Mouse (Mus musculus): ENCODE results near the gene Kcnf1.
A peak's percentile ranks its signal among the peaks of the same experiment; 100 is the strongest.

Kcnf1 gene

GRCm38 (mm10) chr12:17176757-17177092 is at the start of gene Kcnf1:
Gene Kcnf1 (minus strand): TSS chr12:17176888.
- no peak for DNase-seq (ENCODE audit: low spot score)

GRCm38 (mm10) chr12:17225012-17225411 is 48.3 kb upstream of the Kcnf1 start:
- no peak for DNase-seq (ENCODE audit: low spot score)

GRCm38 (mm10) chr12:17223050-17223449 is 46.4 kb upstream of the Kcnf1 start:
- no peak for DNase-seq (ENCODE audit: low spot score)

DNA sequence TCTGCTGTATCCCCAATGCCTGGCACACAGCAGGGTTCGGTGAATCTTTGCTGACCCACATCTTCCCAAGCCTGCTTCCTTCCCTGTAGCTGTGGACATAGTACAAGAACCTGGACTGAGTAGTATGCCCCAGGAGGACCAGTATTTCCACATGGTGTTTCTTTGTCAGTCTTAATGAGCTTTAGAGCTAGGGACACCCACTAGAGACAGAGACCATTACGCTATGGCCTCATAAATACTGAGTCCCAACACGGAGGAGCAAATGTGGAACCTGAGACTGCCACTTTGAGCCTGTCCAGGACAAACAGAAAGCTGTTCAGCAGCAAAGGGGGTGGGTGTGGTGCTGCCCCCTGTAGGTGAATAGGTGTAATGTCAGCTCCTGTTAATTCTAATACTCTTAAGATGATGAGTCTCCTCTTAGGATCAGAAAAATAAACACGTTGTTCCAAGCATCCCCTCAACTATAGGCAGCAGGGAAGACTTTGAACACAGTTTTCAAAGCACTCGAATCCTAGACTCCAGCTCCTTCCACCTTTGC is 45.3 kb upstream of the Kcnf1 start:
- DNase-seq (ENCODE audit: low spot score): peak; percentile 10

- peak; percentile 16 for DNase-seq (ENCODE audit: low spot score)
Observed at GRCm38 (mm10) chr12:17220631-17221030, 43.9 kb upstream of the Kcnf1 start.

DNA sequence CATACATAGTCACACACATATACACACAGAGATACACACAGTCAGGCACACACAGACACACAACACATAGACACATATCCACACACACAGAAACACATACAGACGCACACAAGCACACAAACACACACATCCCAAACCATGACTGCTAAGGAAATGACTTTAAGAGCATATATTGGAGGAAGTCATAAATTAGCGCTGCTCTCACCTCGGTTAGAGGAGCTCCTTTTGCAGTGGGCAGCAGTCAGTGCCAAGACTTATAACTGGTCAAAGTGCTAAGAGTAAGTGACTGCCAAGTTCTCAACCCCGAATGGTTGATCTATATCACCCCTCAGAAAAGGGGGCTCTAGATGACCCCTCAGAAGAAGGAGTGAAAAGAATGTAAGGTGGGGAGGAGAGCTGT is 42.4 kb upstream of the Kcnf1 start:
- no peak for DNase-seq (ENCODE audit: low spot score)

DNA sequence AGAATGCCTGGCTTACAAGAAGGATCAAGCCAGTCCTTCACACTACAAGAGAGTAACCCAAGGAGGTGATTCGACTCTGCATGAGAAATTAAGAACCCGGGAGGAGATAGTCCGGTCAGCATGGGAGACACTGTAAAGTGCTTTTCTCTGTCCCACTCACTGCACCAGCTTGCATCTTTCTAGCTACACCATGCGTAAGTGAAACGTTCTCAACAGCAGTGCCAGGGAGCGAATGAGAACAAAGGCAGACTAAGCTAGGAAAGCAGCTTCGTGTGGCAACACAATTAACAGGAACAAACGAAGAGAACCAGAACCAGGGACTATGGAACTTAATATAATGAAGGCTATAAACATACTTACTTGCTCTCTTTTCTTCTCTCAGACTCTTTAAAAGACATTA is 41.7 kb upstream of the Kcnf1 start:
- no peak for DNase-seq (ENCODE audit: low spot score)

GRCm38 (mm10) chr12:17215751-17216150 is 39.1 kb upstream of the Kcnf1 start:
- no peak for DNase-seq (ENCODE audit: low spot score)

GRCm38 (mm10) chr12:17202492-17203322 is 26.0 kb upstream of the Kcnf1 start:
- DNase-seq (ENCODE audit: low spot score): no peak

- no peak for DNase-seq (ENCODE audit: low spot score)
Observed at GRCm38 (mm10) chr12:17198621-17199020, 21.9 kb upstream of the Kcnf1 start.

DNA sequence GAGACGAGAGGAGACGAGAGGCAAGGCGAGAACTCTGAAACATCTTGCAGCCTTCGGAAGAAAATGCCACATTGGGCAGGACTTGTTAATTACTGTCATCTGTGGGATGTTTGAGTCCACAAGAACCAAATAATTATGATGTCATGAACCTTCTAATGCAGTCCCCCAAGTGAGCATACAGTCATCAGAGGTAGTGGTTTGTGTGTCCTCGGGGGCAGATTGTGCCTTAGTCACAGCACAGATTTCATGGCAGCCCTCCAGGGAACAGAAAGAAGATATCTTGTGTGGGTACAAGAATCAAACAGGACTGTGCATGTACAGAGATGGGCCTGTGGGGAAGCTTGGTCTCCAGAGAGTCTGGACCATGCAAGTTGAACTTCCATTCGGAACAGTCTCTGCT is 17.5 kb upstream of the Kcnf1 start:
- DNase-seq (ENCODE audit: low spot score): no peak

DNA sequence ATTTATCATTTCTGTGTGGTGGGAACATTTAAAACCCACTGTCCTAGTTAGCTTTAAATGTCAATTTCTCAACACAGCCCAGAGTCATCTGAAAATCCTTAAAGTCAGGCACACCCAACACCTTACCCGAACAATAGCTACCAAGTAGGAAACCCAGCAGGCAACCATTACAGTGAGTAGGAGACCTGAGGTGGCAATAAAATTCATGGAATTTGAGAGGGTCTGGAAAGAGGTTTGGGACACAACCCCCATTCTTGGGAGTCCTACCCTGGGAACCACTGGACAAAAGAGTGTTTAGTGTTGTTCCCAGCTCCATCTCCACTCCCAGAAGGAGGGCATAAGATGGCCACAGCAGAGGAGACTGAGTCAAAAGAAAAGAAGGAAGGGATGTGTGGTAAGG is 16.6 kb upstream of the Kcnf1 start:
- DNase-seq (ENCODE audit: low spot score): no peak

DNA sequence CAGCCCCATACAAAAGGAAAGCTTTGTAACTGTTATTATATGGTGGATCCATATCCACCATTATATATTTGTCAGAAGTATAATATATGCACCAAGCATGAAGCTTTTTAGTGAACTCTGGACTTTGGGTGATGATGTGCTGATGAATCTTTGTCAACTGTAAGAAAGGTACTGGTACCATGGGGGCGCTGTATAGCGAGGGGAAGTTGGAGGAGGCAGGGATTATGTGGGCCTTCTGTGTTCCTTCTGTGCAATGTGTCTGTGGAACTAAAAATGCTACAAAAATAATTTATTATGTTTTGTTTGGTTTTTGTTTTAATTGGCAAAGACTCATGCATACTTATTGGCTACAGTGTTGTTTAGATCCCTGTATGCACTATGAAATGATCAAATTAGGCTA is 16.2 kb upstream of the Kcnf1 start:
- no peak for DNase-seq (ENCODE audit: low spot score)

DNA sequence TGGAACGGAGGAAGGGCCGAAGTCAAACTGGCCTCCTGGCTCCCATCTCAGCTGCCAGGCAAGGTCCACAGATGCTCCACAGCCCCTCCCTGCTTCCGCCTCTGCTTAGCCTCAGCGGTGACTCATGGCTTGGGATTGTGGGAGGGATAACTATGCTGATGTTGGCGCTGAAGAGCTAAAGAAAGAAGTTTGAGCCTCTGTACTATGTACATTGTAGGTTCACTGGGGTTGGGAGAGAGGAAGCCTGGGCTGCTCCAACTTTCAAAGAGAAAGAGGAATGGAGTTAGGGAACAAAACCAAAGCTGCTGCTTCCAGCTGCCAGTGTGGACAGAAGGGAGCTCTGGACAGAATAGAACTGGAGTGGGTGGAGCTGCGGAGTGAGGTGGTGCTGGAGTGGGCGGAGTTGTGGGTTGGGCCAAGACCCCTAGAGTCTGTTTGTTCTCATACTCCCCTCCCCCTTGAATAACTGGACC is 7.7 kb upstream of the Kcnf1 start:
- no peak for DNase-seq (ENCODE audit: low spot score)

GRCm38 (mm10) chr12:17183788-17184187 is 7.1 kb upstream of the Kcnf1 start:
- no peak for DNase-seq (ENCODE audit: low spot score)

DNA sequence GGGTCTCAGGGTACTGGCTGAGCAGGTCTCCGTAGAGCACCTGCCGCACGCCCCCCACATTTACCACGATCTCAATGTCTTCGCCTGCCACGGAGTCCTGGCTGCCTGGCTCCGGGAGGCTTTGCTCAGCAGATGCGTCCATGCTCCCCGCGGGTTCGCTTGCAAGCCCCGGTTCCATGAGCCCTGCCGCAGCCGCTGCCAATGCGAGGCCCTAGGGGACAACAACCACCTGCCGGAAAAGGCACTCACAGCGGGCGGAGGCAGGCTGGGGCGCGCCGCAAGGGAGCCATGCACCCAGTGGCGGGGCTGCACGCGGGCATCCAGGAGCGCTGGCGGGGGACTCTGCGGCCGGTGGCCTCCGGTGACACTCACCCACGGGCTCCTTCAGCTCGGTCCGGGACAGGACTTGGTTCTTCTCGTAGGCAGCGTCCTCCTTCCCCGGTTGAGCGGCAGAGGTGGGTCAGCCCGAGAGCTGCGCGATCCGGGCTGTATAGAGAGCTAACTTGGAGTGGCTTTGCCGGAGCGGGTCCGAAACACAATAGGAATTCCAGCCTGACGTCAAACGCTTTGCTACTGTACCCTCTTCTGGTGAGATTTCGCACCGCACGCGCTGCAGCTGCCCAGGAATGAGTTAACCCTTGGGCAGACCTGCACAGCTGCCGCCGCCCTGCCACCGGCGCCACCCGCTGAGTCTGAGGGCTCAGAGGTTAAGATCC is 489 bp downstream of the Kcnf1 start:
- DNase-seq (ENCODE audit: low spot score): no peak

- no peak for DNase-seq (ENCODE audit: low spot score)
Observed at GRCm38 (mm10) chr12:17175531-17175951, 1.1 kb downstream of the Kcnf1 start.

DNA sequence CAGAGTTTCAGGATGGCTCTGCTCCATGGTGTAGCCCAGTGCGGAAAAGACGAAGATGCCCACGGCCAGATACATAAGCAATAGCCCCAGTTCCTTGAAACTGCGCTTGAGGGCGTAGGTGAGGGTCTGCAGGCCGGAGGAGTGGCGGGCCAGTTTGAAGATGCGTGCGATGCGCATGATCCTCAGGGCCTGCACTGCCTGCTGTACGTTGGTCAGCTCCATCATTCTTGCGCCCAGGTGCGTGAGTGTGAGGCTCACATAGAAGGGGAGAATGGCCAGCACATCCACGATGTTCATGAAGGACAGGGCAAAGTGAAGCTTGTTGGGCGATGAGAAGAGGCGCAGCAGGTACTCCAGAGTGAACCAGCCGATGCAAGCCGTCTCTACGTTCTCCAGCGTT is 1.6 kb downstream of the Kcnf1 start:
- no peak for DNase-seq (ENCODE audit: low spot score)

GRCm38 (mm10) chr12:17174134-17174893 is 2.4 kb downstream of the Kcnf1 start:
- DNase-seq (ENCODE audit: low spot score): no peak

- DNase-seq (ENCODE audit: low spot score): no peak
Observed at GRCm38 (mm10) chr12:17170406-17170805, 6.3 kb downstream of the Kcnf1 start.

DNA sequence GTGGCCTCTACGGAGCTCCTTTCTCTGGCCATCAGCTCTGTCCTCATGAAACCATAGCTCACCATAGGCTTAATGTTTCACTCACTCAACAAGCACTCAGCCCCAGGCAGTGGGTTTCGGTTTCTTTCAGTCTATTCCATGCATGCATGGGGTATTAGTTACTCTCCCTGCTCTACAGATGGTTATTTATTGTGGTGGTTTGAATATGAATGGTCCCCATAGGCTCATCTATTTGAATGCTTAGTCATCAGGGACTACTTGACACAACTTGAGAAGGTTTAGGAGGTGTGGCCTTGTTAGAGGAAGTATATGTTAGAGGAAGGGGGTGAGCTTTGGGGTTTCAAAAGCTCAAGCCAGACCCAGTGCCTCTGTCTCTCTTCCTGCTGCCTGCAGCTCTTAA is 10.6 kb downstream of the Kcnf1 start:
- no peak for DNase-seq (ENCODE audit: low spot score)

DNA sequence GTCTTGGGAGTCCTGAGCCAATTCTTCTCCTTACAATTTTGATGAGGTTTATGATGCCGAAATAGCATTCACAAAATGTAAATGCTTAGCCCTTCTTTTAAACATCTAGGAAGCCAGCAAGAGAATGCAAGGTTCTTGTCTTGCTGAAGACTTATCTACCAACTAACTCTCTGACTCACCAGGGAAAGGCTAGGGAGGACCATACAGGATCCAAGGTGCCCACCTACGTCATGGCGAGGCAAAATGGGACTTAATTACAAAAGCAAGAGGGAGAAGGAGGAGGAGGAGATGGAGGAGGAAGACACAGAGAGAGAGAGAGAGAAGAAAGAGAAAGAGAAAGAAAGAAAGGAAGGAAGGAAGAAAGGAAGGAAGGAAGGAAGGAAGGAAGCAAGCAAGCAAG is 12.7 kb downstream of the Kcnf1 start:
- DNase-seq (ENCODE audit: low spot score): no peak

Data from adipocyte (in vitro differentiated cells).